Mouse (Mus musculus): ENCODE data around the gene Gm38655. TPM values are rescaled to one million over a fixed set of nuclear protein-coding genes. Genes with fewer than 3 reads are reported as not detected.
A peak's percentile ranks its signal among the peaks of the same experiment; 100 is the strongest.

The Gm38655 gene
- polyA plus RNA-seq, 1 experiment: not detected

DNA sequence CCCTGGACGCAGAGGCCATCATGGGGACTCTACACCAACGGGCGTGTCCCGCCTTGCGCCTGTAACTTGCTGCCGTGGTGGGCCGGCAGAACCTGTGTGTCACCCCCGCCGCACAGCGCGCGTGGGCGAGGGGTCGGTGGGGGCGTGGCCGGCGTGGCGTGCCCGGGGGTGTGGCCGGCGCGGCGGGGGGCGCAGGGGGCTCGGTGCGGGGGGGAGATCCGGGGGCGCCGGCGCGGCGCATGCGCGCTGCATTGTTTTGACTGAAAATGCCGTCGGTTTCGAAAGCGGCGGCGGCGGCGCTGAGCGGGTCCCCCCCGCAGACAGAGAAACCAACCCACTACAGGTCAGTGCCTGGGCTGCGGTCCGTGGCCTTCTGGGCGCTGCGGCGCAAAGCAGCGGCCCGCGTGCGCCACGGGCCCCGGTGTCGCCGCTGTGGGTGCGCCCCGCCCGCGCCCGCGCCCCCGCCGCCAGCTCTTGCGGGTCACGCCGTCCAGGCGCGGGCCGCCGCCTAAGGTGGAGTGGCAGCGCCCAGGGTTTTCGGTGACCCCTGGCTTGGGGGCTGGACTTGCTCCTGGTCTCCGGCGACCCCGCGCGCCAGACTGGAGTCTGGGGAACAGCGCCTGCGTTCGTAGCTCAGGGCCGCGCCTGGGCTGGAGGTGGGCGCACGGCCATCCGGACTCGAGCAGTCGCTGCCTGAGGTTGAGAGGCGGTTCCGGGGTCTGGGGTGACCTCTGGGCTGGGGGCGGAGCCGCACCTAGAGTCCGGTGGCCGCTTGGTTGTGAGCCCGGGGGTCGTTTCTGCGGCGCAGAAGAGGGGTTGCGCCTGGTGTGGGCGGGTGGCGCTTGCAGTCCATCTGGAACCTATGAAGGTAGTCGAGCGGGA is 13.1 kb upstream of the Gm38655 start, which contains the start of gene Unkl:
Gene Unkl (plus strand): TSS at position 248 of the 882 bp plus-strand sequence.
- H3K27ac ChIP-seq (replicated peaks; ENCODE audit: low read depth, low read length): peak within 1 kb of the TSS; percentile 78
- H3K4me1 ChIP-seq (ENCODE audit: control insufficient read depth, insufficient read depth, insufficient read length, low read length): peaks cover 6% of the 10 kb centered on the region; the same call in 1 of the 2 replicates
- peak within 1 kb of the TSS; percentile 95 for H3K4me3 ChIP-seq (ENCODE audit: insufficient read depth, low read depth, low read length)

DNA sequence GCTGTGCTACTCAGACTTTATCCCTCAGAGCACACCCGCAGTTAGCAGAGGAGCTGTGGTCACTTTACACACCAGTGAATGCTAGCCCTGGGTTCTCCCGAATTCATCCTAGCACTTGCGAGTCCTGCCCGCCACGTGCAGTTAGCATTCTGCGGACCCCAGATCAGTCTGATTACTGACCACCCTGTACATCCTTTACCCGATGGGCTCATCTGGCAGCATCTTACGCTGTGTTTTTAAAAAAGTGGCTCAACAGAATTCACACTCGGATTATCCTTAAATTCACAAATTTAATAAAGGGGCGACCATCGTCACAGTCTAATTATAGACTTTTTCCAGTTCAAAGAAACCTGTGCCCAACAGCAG is 12.5 kb upstream of the Gm38655 start:
- H3K4me3 ChIP-seq (ENCODE audit: insufficient read depth, low read depth, low read length): peak overlapping the region; percentile 95
- H3K4me1 ChIP-seq (ENCODE audit: control insufficient read depth, insufficient read depth, insufficient read length, low read length): peaks cover 3% of the 10 kb centered on the region; the same call in 1 of the 2 replicates
- peak overlapping the region; percentile 32 for H3K27ac ChIP-seq (replicated peaks; ENCODE audit: low read depth, low read length)

DNA sequence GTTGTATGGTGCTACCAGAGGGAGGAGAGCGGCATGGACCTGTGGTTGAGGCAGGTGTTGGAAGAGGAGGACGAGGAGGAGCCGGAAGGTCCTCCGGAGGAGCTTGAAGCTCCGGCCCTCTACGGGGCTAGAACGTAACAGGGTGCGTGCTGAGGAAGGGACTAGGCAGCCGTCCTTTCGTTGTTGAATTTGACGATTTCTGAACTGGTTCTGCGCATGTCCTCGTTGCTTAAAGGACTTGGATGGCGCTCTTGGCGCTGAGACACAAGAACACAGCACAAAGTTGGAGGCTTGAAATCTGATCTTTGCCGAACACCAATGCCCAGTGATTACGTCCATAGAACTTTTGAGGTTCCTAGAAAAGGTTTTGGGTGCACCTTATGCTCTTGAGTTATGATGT is 9.7 kb upstream of the Gm38655 start:
- Histone ChIP-seq H3K4me1 (ENCODE audit: control insufficient read depth, insufficient read depth, insufficient read length, low read length) (peaks cover 3% of the 10 kb centered on the region; the same call in 1 of the 2 replicates), H3K27ac (replicated peaks; ENCODE audit: low read depth, low read length) (peak overlapping the region; percentile 75), H3K4me3 (ENCODE audit: insufficient read depth, low read depth, low read length) (peak overlapping the region; percentile 74)

DNA sequence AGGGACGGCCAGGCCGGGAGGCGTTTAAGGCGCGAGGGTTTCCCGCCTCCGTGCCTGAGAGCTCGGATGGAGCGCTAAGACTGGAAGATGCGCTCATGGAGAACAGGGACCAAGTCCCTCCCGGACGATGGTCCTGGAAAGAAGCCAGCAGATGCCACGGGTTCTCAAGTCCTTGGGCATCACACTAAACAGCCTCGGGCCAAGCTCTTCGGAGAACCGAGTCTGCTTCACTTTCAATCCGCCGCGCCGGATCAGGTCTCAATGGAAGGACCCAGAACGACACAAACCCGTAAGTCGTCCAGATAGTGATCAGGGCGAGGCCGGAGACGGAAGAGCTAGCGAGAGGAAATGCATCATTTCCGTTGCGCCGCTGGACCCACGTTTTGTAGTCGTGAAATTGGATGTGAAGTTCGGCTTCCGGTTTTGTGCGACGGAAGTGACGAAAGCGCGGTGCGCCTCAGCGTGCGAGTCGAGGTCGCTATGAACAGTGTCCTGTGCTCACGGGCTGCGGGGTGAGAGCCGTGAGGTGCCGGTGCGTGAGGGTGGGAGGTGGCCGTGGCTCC is 8.9 kb upstream of the Gm38655 start, which contains the start of gene BC003965:
Gene BC003965 (plus strand): TSS at position 426 of the 563 bp plus-strand sequence.
- H3K4me3 ChIP-seq (ENCODE audit: insufficient read depth, low read depth, low read length): peak within 1 kb of the TSS; percentile 74
- H3K4me1 ChIP-seq (ENCODE audit: control insufficient read depth, insufficient read depth, insufficient read length, low read length): no peaks in the 10 kb centered on the region; the same call in 1 of the 2 replicates
- peak within 1 kb of the TSS; percentile 95 for H3K27ac ChIP-seq (replicated peaks; ENCODE audit: low read depth, low read length)

DNA sequence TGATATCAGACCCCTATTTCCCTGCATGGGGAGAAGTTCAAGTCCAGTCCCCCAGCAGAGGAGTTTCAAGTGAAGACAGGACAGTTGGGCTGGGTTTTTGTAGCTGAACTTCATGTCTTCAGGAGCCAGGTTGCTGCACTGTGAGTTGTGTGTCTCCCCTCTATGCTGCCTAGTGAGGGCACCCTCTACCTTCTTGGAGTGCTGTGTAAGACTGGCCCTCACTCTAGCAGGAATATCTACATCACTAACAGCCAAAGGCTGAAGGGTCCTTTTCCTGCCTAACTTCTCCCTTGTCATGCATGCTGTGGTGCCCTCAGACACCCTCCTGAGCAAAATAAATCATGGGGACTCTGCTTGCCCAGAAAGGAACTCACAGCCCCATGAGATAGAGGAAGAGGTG is 8.0 kb upstream of the Gm38655 start:
- Histone ChIP-seq H3K4me3 (ENCODE audit: insufficient read depth, low read depth, low read length) (no peak overlapping the region), H3K27ac (replicated peaks; ENCODE audit: low read depth, low read length) (no peak overlapping the region), H3K4me1 (ENCODE audit: control insufficient read depth, insufficient read depth, insufficient read length, low read length) (no peaks in the 10 kb centered on the region; the same call in 1 of the 2 replicates)

DNA sequence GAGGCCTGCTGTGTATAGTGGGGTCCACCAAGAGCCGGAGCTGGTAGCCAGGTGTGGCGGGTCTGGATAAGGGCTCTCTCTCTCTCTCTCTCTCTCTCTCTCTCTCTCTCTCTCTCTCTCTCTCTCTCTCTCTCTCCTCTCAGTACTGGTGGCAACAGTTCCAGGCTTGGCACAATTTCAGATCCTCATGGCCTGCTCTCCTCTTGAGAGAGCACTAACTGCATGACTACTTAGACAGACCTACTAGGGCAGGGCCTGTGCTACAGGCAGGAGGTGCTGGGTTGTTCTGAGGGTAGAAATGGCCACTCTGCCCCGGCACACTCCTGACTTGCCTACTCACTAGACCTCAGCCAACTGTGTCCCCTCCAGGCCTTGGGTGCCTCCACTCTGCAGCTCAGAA is 2.7 kb downstream of the Gm38655 start:
- Histone ChIP-seq H3K4me1 (ENCODE audit: control insufficient read depth, insufficient read depth, insufficient read length, low read length) (no peaks in the 10 kb centered on the region), H3K27ac (replicated peaks; ENCODE audit: low read depth, low read length) (no peak overlapping the region), H3K4me3 (ENCODE audit: insufficient read depth, low read depth, low read length) (no peak overlapping the region)

DNA sequence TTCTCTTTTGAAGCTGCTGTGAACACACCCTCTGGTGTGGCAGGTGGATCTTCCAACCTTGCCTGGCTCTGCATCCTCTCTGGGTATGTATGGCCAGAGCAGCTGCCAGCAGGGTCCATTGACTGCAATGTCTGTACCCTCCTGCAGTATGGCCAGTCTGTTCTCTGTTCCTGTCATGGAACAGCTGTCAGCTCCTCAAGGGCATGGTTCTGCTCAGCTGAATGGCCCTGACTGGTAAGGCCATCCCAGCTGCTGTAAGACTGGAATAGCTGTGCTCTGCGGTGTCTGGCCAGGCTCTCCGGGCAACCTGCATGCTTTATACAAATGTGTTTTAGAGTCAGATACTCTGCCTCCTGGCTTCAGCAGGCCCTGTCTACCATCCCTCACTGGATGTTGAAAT is 5.6 kb downstream of the Gm38655 start:
- H3K27ac ChIP-seq (replicated peaks; ENCODE audit: low read depth, low read length): no peak overlapping the region
- no peak overlapping the region for H3K4me3 ChIP-seq (ENCODE audit: insufficient read depth, low read depth, low read length)
- no peaks in the 10 kb centered on the region for H3K4me1 ChIP-seq (ENCODE audit: control insufficient read depth, insufficient read depth, insufficient read length, low read length)

DNA sequence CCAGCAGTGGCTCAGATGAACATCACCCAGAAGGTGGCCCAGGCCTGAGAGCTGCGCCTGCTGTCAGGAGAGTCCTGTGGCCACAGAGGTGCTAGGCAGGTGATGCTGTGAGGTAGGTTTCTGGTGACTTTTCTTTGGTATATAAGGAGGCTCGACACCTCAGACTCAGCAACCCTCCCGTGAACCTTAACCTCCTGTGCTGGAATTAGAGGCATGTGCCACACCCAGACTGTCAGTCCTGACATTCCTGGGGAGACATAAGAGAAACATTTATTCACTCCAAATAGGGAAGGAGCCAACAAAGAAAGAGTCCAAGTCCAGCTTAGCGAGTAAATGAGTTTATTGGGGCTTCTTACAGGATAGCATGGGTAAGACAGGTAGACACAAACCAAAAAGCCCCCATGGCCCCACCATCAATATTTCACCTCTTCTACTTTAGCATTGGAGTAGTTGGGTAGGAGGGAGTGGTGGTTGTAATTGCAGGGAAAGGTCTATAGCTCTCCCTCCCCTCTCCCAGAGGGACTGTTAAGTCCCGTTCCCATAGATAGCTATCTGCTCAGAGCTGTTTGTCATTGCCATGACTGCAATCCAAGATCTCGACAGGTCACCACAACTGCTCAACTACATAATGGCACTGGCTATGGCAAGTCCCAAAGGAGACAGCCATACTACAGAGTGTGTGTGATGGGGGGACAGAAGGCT is 9.2 kb downstream of the Gm38655 start:
- Histone ChIP-seq H3K27ac (replicated peaks; ENCODE audit: low read depth, low read length) (no peak overlapping the region), H3K4me3 (ENCODE audit: insufficient read depth, low read depth, low read length) (no peak overlapping the region), H3K4me1 (ENCODE audit: control insufficient read depth, insufficient read depth, insufficient read length, low read length) (no peaks in the 10 kb centered on the region)

DNA sequence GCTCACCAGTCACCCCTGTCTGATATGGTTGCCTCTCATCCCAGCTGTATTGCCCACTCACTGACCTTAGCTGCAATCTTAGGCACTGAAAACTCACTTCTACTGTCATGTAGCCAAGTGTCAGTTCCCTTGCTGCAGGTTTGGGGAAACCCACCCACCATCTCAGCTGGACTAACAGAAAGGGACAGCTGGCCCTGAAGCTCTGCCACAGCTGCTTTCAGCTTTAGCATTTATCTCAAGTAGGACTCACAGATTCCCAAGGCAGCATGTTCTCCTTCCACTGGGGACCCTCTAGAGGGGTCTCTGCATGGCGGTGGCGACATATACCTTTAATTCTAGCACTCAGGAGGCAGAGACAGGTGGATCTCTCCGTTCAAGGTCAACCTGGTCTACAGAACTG is 10.5 kb downstream of the Gm38655 start:
- Histone ChIP-seq H3K27ac (replicated peaks; ENCODE audit: low read depth, low read length) (no peak overlapping the region), H3K4me1 (ENCODE audit: control insufficient read depth, insufficient read depth, insufficient read length, low read length) (no peaks in the 10 kb centered on the region)

DNA sequence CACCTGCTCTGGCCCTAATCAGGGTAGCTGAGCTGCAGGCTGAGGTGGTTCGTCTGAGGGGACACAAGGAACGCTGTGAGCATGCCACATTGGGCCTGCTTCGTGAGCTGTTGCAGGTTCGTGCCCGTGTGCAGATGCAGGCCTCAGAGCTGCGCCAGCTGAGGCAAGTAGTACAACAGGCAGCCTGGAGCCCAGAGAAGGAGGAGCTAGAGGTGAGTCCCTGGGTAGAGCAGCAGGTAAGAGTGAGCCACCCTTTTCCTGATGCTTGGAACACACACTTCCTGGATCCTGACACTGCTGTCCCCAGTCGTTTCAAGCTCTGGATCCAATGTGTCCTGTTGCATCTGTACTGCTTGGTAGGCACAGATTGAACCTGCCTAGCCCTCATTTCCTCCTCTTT is 11.9 kb downstream of the Gm38655 start:
- no peak overlapping the region for H3K27ac ChIP-seq (replicated peaks; ENCODE audit: low read depth, low read length)
- H3K4me3 ChIP-seq (ENCODE audit: insufficient read depth, low read depth, low read length): no peak overlapping the region

More for the DNA sequence above, 10.5 kb downstream of the Gm38655 start:
- H3K4me3 ChIP-seq (ENCODE audit: insufficient read depth, low read depth, low read length): no peak overlapping the region

DNA sequence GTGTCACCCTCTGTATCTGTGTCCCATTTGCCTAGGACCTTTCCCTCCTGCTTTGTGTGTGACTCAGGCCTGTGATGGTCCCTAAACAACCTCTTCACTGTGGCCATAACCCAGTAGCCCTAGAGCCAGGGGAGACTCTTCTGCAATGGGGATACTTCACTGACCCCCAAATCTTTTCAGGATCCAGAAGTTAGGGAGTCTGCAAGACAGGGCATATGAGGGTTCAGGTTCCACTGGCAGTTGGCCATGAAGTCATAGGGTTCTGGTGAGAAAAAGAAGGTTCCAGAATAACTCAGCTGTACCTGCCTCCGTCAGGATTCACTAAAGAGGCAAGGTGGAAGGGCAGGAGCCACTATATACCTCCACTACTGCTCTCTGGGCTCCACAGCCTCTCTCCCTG is 13.1 kb downstream of the Gm38655 start, which contains the start of gene Ccdc154:
Gene Ccdc154 (plus strand): TSS at position 301 of the 400 bp plus-strand sequence.
- Histone ChIP-seq H3K27ac (replicated peaks; ENCODE audit: low read depth, low read length) (no peak within 1 kb of the TSS), H3K4me3 (ENCODE audit: insufficient read depth, low read depth, low read length) (no peak within 1 kb of the TSS)

More for the DNA sequence above, 11.9 kb downstream of the Gm38655 start:
- no peaks in the 10 kb centered on the region for H3K4me1 ChIP-seq (ENCODE audit: control insufficient read depth, insufficient read depth, insufficient read length, low read length)

DNA sequence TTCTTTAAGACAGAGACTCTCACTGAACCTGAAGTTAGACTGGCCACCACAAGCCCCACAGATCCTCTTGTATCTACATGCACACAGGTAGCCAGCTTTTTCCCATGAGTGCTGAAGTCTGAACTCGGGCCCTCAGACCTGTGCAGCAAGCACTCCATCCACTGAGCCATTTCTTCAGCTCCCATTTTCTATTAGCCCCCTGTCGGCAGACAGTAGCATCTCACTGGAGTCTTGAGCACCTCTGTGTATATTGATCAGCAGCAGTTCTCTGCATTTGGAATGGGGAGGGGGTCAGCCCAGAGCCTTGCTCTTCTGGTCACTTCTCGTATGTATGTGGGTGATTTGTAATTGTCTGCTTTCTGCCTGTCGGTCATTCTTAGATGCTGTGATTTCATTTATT is 35.3 kb downstream of the Gm38655 start:
- no peak overlapping the region for H3K27ac ChIP-seq (replicated peaks; ENCODE audit: low read depth, low read length)
- no peak overlapping the region for H3K4me3 ChIP-seq (ENCODE audit: insufficient read depth, low read depth, low read length)
- H3K4me1 ChIP-seq (ENCODE audit: control insufficient read depth, insufficient read depth, insufficient read length, low read length): peaks cover 5% of the 10 kb centered on the region

More for the DNA sequence above, 13.1 kb downstream of the Gm38655 start, which contains the start of gene Ccdc154:
- no peaks in the 10 kb centered on the region for H3K4me1 ChIP-seq (ENCODE audit: control insufficient read depth, insufficient read depth, insufficient read length, low read length)

DNA sequence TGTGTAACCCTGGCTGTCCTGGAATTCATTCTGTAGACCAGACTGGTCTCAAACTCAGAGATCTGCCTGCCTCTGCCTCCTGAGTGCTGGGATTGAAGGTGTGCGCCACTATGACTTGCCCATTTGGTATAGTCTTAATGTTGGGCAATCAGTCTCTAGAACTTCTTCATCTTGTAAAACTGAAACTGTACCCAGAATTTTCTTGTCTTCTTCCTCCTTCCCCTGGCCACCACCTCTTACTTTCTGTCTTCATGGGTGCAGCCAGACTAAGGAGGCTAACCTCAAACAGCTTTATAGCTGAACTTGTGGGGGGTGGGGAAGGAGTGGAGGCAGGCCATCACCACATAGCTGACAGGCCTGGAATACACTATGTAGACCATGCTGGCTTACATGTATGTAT is 36.5 kb downstream of the Gm38655 start:
- Histone ChIP-seq H3K27ac (replicated peaks; ENCODE audit: low read depth, low read length) (no peak overlapping the region), H3K4me3 (ENCODE audit: insufficient read depth, low read depth, low read length) (no peak overlapping the region)

DNA sequence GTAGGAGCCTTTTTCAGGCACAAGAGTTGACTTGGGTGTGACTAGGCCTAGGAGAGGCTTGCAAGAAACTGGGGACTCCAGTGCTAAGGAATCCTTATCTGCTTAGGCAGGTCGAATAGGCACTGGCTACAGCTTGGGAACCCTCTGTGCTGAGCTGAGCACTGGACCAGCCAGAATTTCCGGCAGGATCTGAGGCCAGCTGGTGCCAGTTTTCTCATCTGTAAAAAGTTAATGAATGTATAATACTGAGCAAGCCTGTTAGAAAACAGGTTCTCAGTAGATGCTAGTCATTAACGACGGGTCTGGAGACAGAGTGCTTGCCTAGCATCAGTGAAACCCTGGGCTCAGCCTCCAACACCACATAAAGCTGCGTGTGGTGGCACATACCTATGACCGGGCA is 39.6 kb downstream of the Gm38655 start:
- Histone ChIP-seq H3K4me3 (ENCODE audit: insufficient read depth, low read depth, low read length) (no peak overlapping the region), H3K27ac (replicated peaks; ENCODE audit: low read depth, low read length) (no peak overlapping the region), H3K4me1 (ENCODE audit: control insufficient read depth, insufficient read depth, insufficient read length, low read length) (peaks cover 7% of the 10 kb centered on the region)

More for the DNA sequence above, 36.5 kb downstream of the Gm38655 start:
- peaks cover 7% of the 10 kb centered on the region for H3K4me1 ChIP-seq (ENCODE audit: control insufficient read depth, insufficient read depth, insufficient read length, low read length)

DNA sequence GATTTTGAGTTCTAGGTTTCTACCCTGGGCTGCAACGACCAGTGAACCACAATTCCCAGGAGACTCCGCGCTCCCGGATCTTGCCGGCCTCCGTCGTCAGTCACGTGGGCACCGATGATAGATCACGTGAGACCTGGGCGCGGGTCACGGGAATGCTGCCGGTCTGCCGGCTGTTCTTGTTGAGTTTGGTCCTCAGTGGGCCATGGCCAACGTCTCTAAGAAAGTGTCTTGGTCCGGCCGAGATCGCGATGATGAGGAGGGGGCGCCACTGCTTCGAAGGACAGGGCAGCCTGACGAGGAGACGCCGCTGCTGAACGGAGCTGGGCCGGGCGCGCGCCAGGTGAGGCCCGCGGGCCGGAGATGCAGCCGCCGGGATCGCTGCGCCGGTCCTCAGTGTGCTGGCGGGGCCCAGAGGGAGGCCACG is 42.0 kb downstream of the Gm38655 start, which contains the start of gene Clcn7:
Gene Clcn7 (plus strand): TSS at position 117 of the 424 bp plus-strand sequence.
- Histone ChIP-seq H3K27ac (replicated peaks; ENCODE audit: low read depth, low read length) (peak within 1 kb of the TSS; percentile 77), H3K4me3 (ENCODE audit: insufficient read depth, low read depth, low read length) (peak within 1 kb of the TSS; percentile 95), H3K4me1 (ENCODE audit: control insufficient read depth, insufficient read depth, insufficient read length, low read length) (peaks cover 7% of the 10 kb centered on the region)
